Mouse (Mus musculus) spleen, adult 2 months (tissue): ENCODE data around the gene Gnaq. TPM values are rescaled to one million over a fixed set of nuclear protein-coding genes. Genes with fewer than 3 reads are reported as not detected.

ENCODE experiments used
- DNase-seq, 2 experiments: peaks; one replicate each; pipeline versions ENCODE4 v3.0.0 to v3.0.0-alpha.2; 2012 to 2021; ENCODE audit warnings: low spot score in 2 of 2, low read depth in 1 of 2
- H3K27ac ChIP-seq: fragments of 200-500 bp; 2 replicates; pipeline ENCODE4 v1.5.1; 2012; ENCODE audit warnings: low read length, inconsistent platforms; ENCODE audit not compliant: insufficient read depth
- H3K27me3 ChIP-seq: fragments of 200-500 bp; 2 replicates; pipeline ENCODE4 v1.6.1; 2012; ENCODE audit warnings: mild to moderate bottlenecking, moderate library complexity, low read length, inconsistent platforms; ENCODE audit not compliant: control insufficient read depth, insufficient read depth
- H3K36me3 ChIP-seq: fragments of 200-500 bp; 2 replicates; pipeline ENCODE4 v1.6.1; 2012; ENCODE audit warnings: mild to moderate bottlenecking, low read length, inconsistent platforms; ENCODE audit not compliant: control insufficient read depth, insufficient read depth
- H3K4me1 ChIP-seq: fragments of 200-500 bp; 2 replicates; pipeline ENCODE4 v1.6.1; 2011; ENCODE audit warnings: inconsistent platforms; ENCODE audit not compliant: control insufficient read depth, insufficient read depth, insufficient read length
- H3K4me3 ChIP-seq: fragments of 200-500 bp; 2 replicates; pipeline ENCODE4 v1.5.1; 2011; ENCODE audit warnings: mild to moderate bottlenecking, inconsistent platforms; ENCODE audit not compliant: insufficient read depth, insufficient read length; ENCODE audit errors: extremely low read depth
- CTCF ChIP-seq: fragments of 200-500 bp; IDR thresholded peaks from 2 replicates; pipeline ENCODE4 v1.5.1; 2011; ENCODE audit warnings: mild to moderate bottlenecking, inconsistent platforms; ENCODE audit not compliant: insufficient read depth, insufficient read length, insufficient replicate concordance; ENCODE audit errors: extremely low read depth
- POLR2A ChIP-seq: fragments of 200-500 bp; IDR thresholded peaks from 2 replicates; pipeline ENCODE4 v1.6.1; 2011; ENCODE audit warnings: low read depth, low read length, inconsistent platforms
- WGBS: fragments of 180-500 bp; shearing (Covaris S2); methylation state at CpG from one replicate; pipeline ENCODE4 v1.1.7; 2018; 5-methylcytosine and 5-hydroxymethylcytosine counted together
- polyA plus RNA-seq: library from polyadenylated mRNA; depleted of rRNA; stranded (reverse); fragments of >200 nt; gene quantifications from 2 replicates; pipeline ENCODE4 v1.2.3, GENCODE M21; 2012

Gnaq gene
- polyA plus RNA-seq, 1 experiment = 7.3 TPM

DNA sequence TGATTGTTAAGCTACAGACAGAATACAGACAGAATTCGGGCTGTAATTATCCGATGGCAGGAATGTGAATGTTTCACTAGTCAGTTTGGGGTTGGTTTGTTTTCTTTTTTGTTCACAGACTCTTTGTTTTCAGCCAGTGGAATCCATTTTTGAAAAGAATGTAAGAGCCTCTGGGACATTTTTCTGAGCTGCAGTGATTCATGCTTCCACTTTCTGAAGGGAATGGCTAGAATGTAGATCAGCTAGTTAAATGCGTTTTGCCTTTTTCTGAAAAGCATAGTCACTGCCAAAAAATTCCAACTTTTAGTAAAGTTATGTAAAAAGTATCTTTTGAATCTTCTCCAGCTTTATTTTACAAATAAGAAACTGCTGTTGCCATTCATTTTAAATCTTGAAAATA, 118.3 kb downstream of the Gnaq start:
- 84% methylated on average over 3 of the region's 3 CpGs for WGBS

DNA sequence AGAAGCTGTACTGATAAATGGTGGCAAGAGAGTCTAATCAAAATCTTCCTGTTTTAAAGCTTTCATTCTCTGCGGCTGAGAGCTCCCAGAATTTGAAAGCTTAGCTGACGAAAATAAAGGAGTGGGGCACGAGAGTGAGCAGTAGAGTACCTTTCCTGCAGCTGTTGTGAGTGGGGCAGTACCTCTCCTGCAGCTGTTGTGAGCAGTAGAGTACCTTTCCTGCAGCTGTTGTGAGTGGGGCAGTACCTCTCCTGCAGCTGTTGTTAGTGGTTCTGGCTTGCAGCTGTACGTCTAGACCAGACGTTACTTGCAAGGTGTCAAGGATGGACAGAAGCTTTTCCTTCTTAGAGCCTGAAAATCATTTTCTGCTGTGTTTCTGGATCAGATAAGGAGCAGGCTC, 119.2 kb downstream of the Gnaq start:
- no peak for TF ChIP-seq CTCF
- TF ChIP-seq POLR2A = no peak
- no peak overlapping the region for H3K27ac ChIP-seq
- no peak overlapping the region for H3K4me3 ChIP-seq
- peaks cover 12% of the 10 kb centered on the region; the same call in 1 of the 2 replicates for H3K4me1 ChIP-seq
- no peak for DNase-seq
- no peaks in the 10 kb centered on the region for H3K27me3 ChIP-seq
- WGBS = 40% methylated on average over 5 of the region's 5 CpGs
- no peaks in the 10 kb centered on the region for H3K36me3 ChIP-seq

More for the DNA sequence above, 118.3 kb downstream of the Gnaq start:
- Histone ChIP-seq H3K27me3 (no peaks in the 10 kb centered on the region), H3K36me3 (no peaks in the 10 kb centered on the region), H3K4me1 (peaks cover 12% of the 10 kb centered on the region; the same call in 1 of the 2 replicates), H3K27ac (no peak overlapping the region), H3K4me3 (no peak overlapping the region)
- no peak for DNase-seq
- TF ChIP-seq CTCF (no peak), POLR2A (no peak)

DNA sequence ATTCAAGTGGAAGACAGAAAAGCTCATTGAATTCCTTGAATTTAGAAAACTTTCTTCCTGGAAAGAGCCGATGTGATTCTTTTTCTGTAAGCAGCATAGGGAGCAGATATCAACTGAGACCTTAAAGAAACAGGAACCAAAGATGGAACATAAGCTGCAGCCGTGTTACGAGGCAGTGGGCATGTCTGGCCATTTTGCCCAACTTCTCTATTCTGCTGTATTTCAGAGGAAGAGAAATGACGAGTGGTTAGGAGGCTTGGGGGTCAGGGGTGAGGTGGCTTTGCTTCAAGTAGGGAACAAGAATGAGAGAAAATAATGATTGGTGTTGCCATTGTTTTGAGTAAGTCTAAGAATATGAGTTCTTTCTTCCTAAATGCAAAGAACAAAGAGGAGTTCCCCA, 120.1 kb downstream of the Gnaq start:
- Histone ChIP-seq H3K4me1 (peaks cover 12% of the 10 kb centered on the region; the same call in 1 of the 2 replicates), H3K27me3 (no peaks in the 10 kb centered on the region), H3K36me3 (no peaks in the 10 kb centered on the region), H3K4me3 (no peak overlapping the region), H3K27ac (no peak overlapping the region)
- 25% methylated on average over 4 of the region's 4 CpGs for WGBS
- DNase-seq = peak; percentile 17 to 26
- no peak for TF ChIP-seq CTCF
- TF ChIP-seq POLR2A = no peak

DNA sequence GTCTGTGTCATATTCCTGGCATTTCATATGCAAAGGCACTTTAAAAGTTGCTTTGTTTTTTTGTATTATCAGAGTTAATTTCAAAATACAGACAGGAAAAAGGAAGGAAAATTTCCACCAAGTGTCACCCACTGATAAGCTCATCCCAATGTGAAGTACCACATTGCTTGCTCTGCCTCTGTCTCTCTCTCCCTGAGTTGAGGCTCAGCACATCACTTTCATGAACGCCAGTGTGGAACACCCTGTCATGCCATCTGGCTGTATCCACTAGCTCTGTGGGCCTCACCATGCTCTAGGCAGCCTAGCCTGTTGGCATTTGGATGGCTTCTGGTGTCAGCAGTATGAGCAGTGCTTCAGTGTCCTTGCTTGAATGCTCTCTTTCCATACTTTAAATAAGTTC, 122.2 kb downstream of the Gnaq start:
- H3K4me3 ChIP-seq = no peak overlapping the region
- no peak for DNase-seq
- WGBS = 77% methylated on average over 1 of the region's 1 CpGs

DNA sequence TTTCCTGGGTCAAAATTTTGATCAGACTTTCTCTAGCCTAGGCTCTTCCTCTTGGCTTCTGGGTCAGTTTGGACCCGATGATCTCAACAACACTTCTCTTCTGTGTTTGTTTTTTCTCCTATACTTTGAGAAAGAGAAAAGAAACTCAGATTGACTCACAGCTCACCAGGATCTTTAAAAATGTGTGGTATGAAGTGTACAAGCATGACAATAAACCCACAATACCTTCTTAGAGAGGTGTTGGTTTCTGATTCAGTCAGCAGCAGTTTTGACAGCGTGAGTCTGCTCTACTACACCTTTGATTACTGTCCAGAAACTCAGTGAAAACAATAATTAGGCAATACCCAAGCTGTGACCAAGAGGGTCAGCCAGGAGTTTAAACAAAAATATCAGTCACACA, 122.7 kb downstream of the Gnaq start:
- H3K4me3 ChIP-seq = no peak overlapping the region
- no peaks in the 10 kb centered on the region for H3K27me3 ChIP-seq
- no peak for TF ChIP-seq POLR2A
- no peak for TF ChIP-seq CTCF
- H3K36me3 ChIP-seq = no peaks in the 10 kb centered on the region
- no peak for DNase-seq
- no peak overlapping the region for H3K27ac ChIP-seq
- H3K4me1 ChIP-seq = peaks cover 12% of the 10 kb centered on the region; the same call in 1 of the 2 replicates
- 75% methylated on average over 2 of the region's 2 CpGs for WGBS

More for the DNA sequence above, 122.2 kb downstream of the Gnaq start:
- H3K4me1 ChIP-seq = peaks cover 12% of the 10 kb centered on the region; the same call in 1 of the 2 replicates
- H3K27me3 ChIP-seq = no peaks in the 10 kb centered on the region
- TF ChIP-seq CTCF = no peak
- no peak for TF ChIP-seq POLR2A
- peak overlapping the region; percentile 23; the same call in 1 of the 2 replicates for H3K27ac ChIP-seq
- no peaks in the 10 kb centered on the region for H3K36me3 ChIP-seq

DNA sequence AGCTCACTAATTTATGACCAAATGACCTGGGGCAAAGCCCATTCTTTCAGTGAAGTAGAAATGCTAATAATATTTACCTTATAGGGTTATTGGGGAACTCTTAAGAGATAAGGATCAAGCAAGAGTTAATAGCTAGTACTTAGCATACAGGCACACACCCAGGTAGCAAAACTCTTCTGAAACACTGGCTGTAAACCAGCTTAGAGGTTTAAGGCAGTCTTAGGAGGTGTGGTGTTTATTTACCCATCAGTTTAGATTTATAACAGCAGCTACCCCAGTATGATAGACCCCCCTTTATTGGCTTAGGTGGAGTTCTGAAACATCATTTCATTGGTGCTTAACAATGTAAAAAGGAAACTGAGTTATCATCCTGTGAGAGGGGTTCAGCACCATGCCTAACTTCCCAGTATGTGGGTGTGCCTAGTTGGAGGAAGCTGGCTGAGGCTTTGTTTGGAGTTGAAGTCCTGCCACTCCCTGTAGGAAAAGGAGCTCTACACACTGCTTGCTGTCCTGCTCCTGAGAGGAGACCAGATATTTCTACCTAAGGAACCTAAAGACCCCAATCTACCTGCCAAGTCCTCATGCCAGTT, 126.2 kb downstream of the Gnaq start:
- no peaks in the 10 kb centered on the region for H3K27me3 ChIP-seq
- no peaks in the 10 kb centered on the region; the same call in 1 of the 2 replicates for H3K4me1 ChIP-seq
- TF ChIP-seq POLR2A (no peak), CTCF (no peak)
- no peak overlapping the region for H3K4me3 ChIP-seq
- no peak overlapping the region for H3K27ac ChIP-seq
- no peak for DNase-seq
- H3K36me3 ChIP-seq = no peaks in the 10 kb centered on the region

DNA sequence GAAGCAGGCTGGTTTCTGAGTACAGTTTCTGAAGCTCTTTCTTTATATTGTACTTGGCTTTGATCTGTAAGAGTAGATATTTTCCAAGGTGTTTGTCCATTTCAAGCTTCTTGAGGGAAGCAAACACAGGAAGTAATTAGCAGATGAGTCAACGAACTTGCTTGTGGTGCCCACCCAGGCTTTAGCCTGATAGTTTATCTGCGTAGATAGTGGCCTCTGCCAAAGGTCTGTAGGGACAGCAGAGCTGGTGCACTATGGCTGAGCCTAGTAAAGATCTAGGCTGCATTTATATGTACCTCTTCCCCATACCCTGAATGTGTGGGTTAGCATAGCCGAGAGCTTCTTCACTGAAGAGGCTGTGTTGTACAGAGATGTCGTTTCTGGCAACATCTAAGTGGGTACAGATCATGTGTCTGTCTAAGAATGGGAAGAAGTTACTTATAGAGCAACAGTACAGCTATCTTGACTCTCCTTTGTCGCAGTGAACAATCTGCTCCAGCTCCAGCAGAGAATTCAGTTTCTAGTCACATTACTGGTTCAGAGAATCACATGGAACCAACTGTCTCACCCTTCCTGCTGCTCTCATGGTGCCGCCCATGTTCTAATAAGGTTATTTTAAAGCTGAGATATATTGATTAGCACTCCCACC, 127.3 kb downstream of the Gnaq start:
- TF ChIP-seq CTCF (no peak), POLR2A (no peak)
- Histone ChIP-seq H3K4me3 (no peak overlapping the region), H3K4me1 (no peaks in the 10 kb centered on the region), H3K27me3 (no peaks in the 10 kb centered on the region), H3K36me3 (no peaks in the 10 kb centered on the region), H3K27ac (no peak overlapping the region)
- 78% methylated on average over 6 of the region's 6 CpGs for WGBS
- DNase-seq = no peak
